Mouse (Mus musculus) MEL (cell line): ENCODE measurements around the gene Mybphl. TPM values are rescaled to one million over a fixed set of nuclear protein-coding genes. Genes with fewer than 3 reads are reported as not detected.

ENCODE experiments used
- DNase-seq: peaks from one replicate; pipeline ENCODE4 v3.0.0; 2011; ENCODE audit warnings: low read depth, low spot score
- H3K27ac ChIP-seq: 2 replicates; pipeline ENCODE4 v1.5.1; 2012; ENCODE audit warnings: low read depth, mild to moderate bottlenecking, control low read depth, low read length, moderate library complexity; ENCODE audit not compliant: control insufficient read depth
- H3K27me3 ChIP-seq, 2 experiments: fragments of 150-350 bp in 1 of 2; sonication (generic) in 1 of 2; 2 replicates each; pipeline ENCODE4 v1.6.1; 2012; ENCODE audit warnings: low read length in 2 of 2, mild to moderate bottlenecking in 2 of 2, improper control_type of control experiment in 1 of 2, moderate library complexity in 1 of 2; ENCODE audit not compliant: insufficient read depth in 2 of 2, control insufficient read depth in 1 of 2
- H3K36me3 ChIP-seq, 2 experiments: 2 replicates each; pipeline ENCODE4 v1.6.1; 2012 to 2014; ENCODE audit warnings: low read length in 2 of 2, improper control_type of control experiment in 1 of 2, inconsistent platforms in 1 of 2, mild to moderate bottlenecking in 1 of 2; ENCODE audit not compliant: insufficient read depth in 2 of 2, control insufficient read depth in 1 of 2
- H3K4me1 ChIP-seq, 2 experiments: fragments of 150-350 bp in 1 of 2; sonication (generic) in 1 of 2; 2 replicates each; pipeline ENCODE4 v1.6.1; 2012; ENCODE audit warnings: low read length in 2 of 2, improper control_type of control experiment in 1 of 2, mild to moderate bottlenecking in 1 of 2; ENCODE audit not compliant: insufficient read depth in 2 of 2, control insufficient read depth in 1 of 2
- H3K4me3 ChIP-seq, 2 experiments: fragments of 150-350 bp in 1 of 2; sonication (generic) in 1 of 2; 2 replicates each; pipeline ENCODE4 v1.5.1; 2012; ENCODE audit warnings: low read depth in 2 of 2, low read length in 2 of 2, mild to moderate bottlenecking in 2 of 2, moderate library complexity in 2 of 2, control low read depth in 1 of 2, improper control_type of control experiment in 1 of 2; ENCODE audit not compliant: control insufficient read depth in 1 of 2, insufficient read depth in 1 of 2
- H3K79me2 ChIP-seq: 2 replicates; pipeline ENCODE4 v1.6.1; 2012; ENCODE audit warnings: mild to moderate bottlenecking, low read length, moderate library complexity; ENCODE audit not compliant: control insufficient read depth, poor library complexity, insufficient read depth
- H3K9ac ChIP-seq: 2 replicates; pipeline ENCODE4 v1.6.1; 2012; ENCODE audit warnings: low read depth, mild to moderate bottlenecking, control low read depth, low read length, moderate library complexity; ENCODE audit not compliant: control insufficient read depth, poor library complexity, severe bottlenecking
- H3K9me3 ChIP-seq: fragments of 150-350 bp; sonication (generic); replicated peaks from 2 replicates; pipeline ENCODE4 v1.6.1; 2012; ENCODE audit warnings: mild to moderate bottlenecking, low read length, improper control_type of control experiment, moderate library complexity; ENCODE audit not compliant: insufficient read depth
- EP300 ChIP-seq, 2 experiments: IDR thresholded peaks; 2 replicates each; pipeline ENCODE4 v1.6.1; 2011; ENCODE audit warnings: improper control_type of control experiment in 2 of 2, low read length in 2 of 2, low read depth in 1 of 2, mild to moderate bottlenecking in 1 of 2
- GABPA ChIP-seq: IDR thresholded peaks from 2 replicates; pipeline ENCODE4 v1.6.1; 2012; ENCODE audit warnings: low read depth, mild to moderate bottlenecking, inconsistent platforms, low read length, improper control_type of control experiment, moderate library complexity
- POLR2A ChIP-seq, 2 experiments: IDR thresholded peaks; 2 replicates each; pipeline ENCODE4 v1.6.1; 2011 to 2012; ENCODE audit warnings: low read length in 2 of 2, mild to moderate bottlenecking in 2 of 2, control low read depth in 1 of 2, improper control_type of control experiment in 1 of 2, low read depth in 1 of 2, moderate library complexity in 1 of 2; ENCODE audit not compliant: control insufficient read depth in 1 of 2, insufficient read depth in 1 of 2, poor library complexity in 1 of 2
- POLR2AphosphoS2 ChIP-seq: IDR thresholded peaks from 2 replicates; pipeline ENCODE4 v1.6.1; 2011; ENCODE audit warnings: low read length, improper control_type of control experiment
- RAD21 ChIP-seq: IDR thresholded peaks from 2 replicates; pipeline ENCODE4 v1.6.1; 2011; ENCODE audit warnings: mild to moderate bottlenecking, low read depth, low read length, improper control_type of control experiment
- ZMIZ1 ChIP-seq: IDR thresholded peaks from 2 replicates; pipeline ENCODE4 v1.6.1; 2012; ENCODE audit warnings: low read depth, mild to moderate bottlenecking, inconsistent platforms, low read length, improper control_type of control experiment, moderate library complexity
- polyA plus RNA-seq, 2 experiments: library from polyadenylated mRNA; stranded (reverse) in 1 of 2; unstranded in 1 of 2; fragments of >175 nt in 1 of 2; fragments of >200 nt in 1 of 2; gene quantifications; 2 replicates each; pipeline versions ENCODE4 v1.2.1 to v1.2.4; 2012; ENCODE audit warnings: low replicate concordance in 2 of 2, low read depth in 1 of 2; ENCODE audit not compliant: insufficient read length in 2 of 2, insufficient read depth in 1 of 2, missing spikeins in 1 of 2
- total RNA-seq: library from RNA; depleted of rRNA; stranded (reverse); fragments of 300-350 nt; gene quantifications from 2 replicates; pipeline ENCODE4 v1.2.3, GENCODE M21; 2012; rRNA removed

Gene Mybphl
- total and polyA plus RNA-seq, 3 experiments = not detected

GRCm38 (mm10) chr3:108425624-108426018, 60.9 kb downstream of the Mybphl start:
- no peaks in the 10 kb centered on the region for H3K79me2 ChIP-seq
- H3K36me3 ChIP-seq = peaks cover 0 to 15% of the 10 kb centered on the region in 2 experiments; a peak in 1 of 4 replicates
- TF ChIP-seq GABPA = no peak
- TF ChIP-seq RAD21 = no peak
- no peak for TF ChIP-seq EP300 (IDR thresholded peaks at IDR 0.05; ENCODE audit: low read depth in 1 of 2, low read length in 2 of 2)
- TF ChIP-seq ZMIZ1 = no peak
- TF ChIP-seq POLR2AphosphoS2 = peak; percentile 40; the same call in 1 of the 2 replicates
- peak in 1 of 2 experiments; percentile 17; a peak in 1 of 4 replicates for TF ChIP-seq POLR2A (IDR thresholded peaks at IDR 0.05; ENCODE audit: control insufficient read depth in 1 of 2, insufficient read depth in 1 of 2, low read depth in 1 of 2, low read length in 2 of 2, poor library complexity in 1 of 2)
- H3K27me3 ChIP-seq = no peaks in the 10 kb centered on the region
- no peak for DNase-seq
- no peaks in the 10 kb centered on the region for H3K9me3 ChIP-seq
- no peak overlapping the region for H3K9ac ChIP-seq
- no peaks in the 10 kb centered on the region for H3K4me1 ChIP-seq
- H3K27ac ChIP-seq = no peak overlapping the region
- no peak overlapping the region for H3K4me3 ChIP-seq

Other genes starting within 250 kb of the Mybphl start
- gene Gnai3, start 218.8 kb upstream of the Mybphl start, total RNA-seq = 92.1 and 111 TPM in 2 replicates
- gene Gnai3, start 218.8 kb upstream of the Mybphl start, polyA plus RNA-seq = 10 to 100 TPM; 74.2 to 96.4 TPM
- gene Gpr61, start 210.0 kb upstream of the Mybphl start, total RNA-seq = 0.04 and 0.07 TPM in 2 replicates
- gene Gpr61, start 210.0 kb upstream of the Mybphl start, polyA plus RNA-seq = under 1 TPM in 1 of 2 experiments, not detected in 1; 0.07 TPM
- 3.7 and 4.6 TPM in 2 replicates for gene Amigo1, start 178.6 kb upstream of the Mybphl start, total RNA-seq
- gene Amigo1, start 178.6 kb upstream of the Mybphl start, polyA plus RNA-seq = 1 to 10 TPM in 1 of 2 experiments, not detected in 1; 9.5 TPM
- 2.9 and 3.6 TPM in 2 replicates for gene Cyb561d1, start 163.7 kb upstream of the Mybphl start, total RNA-seq
- gene Cyb561d1, start 163.7 kb upstream of the Mybphl start, polyA plus RNA-seq = 1 to 10 TPM in 1 of 2 experiments, not detected in 1; 5.9 TPM
- gene Atxn7l2, start 154.0 kb upstream of the Mybphl start, total RNA-seq = 4.4 and 5.6 TPM in 2 replicates
- 10 to 100 TPM in 1 of 2 experiments, not detected in 1; 14.6 TPM for gene Atxn7l2, start 154.0 kb upstream of the Mybphl start, polyA plus RNA-seq
- not detected in 2 replicates for gene Sypl2, start 138.3 kb upstream of the Mybphl start, total RNA-seq
- not detected for gene Sypl2, start 138.3 kb upstream of the Mybphl start, polyA plus RNA-seq
- gene Psma5, start 108.0 kb upstream of the Mybphl start, total RNA-seq = 353 and 414 TPM in 2 replicates
- gene Psma5, start 108.0 kb upstream of the Mybphl start, polyA plus RNA-seq = 100 to 1,000 TPM in 1 of 2 experiments, not detected in 1; 429 TPM
- 10.2 and 12.3 TPM in 2 replicates for gene Sort1, start 80.8 kb upstream of the Mybphl start, total RNA-seq
- gene Sort1, start 80.8 kb upstream of the Mybphl start, polyA plus RNA-seq = 10 to 100 TPM; 22.7 to 28.3 TPM
- gene Psrc1, start 18.9 kb downstream of the Mybphl start, total RNA-seq = 12.5 and 14.6 TPM in 2 replicates
- 10 to 100 TPM in 1 of 2 experiments, not detected in 1; 37.3 TPM for gene Psrc1, start 18.9 kb downstream of the Mybphl start, polyA plus RNA-seq
- not detected in 2 replicates for gene Celsr2, start 50.6 kb downstream of the Mybphl start, total RNA-seq
- gene Celsr2, start 50.6 kb downstream of the Mybphl start, polyA plus RNA-seq = under 1 TPM in 1 of 2 experiments, not detected in 1; 0.04 TPM
- 202 and 283 TPM in 2 replicates for gene Sars, start 80.3 kb downstream of the Mybphl start, total RNA-seq
- 100 to 1,000 TPM in 1 of 2 experiments, not detected in 1; 337 TPM for gene Sars, start 80.3 kb downstream of the Mybphl start, polyA plus RNA-seq
- gene 1700013F07Rik, start 169.2 kb downstream of the Mybphl start, total RNA-seq = not detected in 2 replicates
- gene 1700013F07Rik, start 169.2 kb downstream of the Mybphl start, polyA plus RNA-seq = under 1 TPM in 1 of 2 experiments, not detected in 1; 0.17 TPM
- gene 5330417C22Rik, start 171.6 kb downstream of the Mybphl start, total RNA-seq = 0.08 and 0.29 TPM in 2 replicates
- under 1 TPM in 1 of 2 experiments, not detected in 1; 0.31 TPM for gene 5330417C22Rik, start 171.6 kb downstream of the Mybphl start, polyA plus RNA-seq
- gene Tmem167b, start 197.6 kb downstream of the Mybphl start, total RNA-seq = 15.1 and 20.8 TPM in 2 replicates
- 10 to 100 TPM in 1 of 2 experiments, not detected in 1; 15.9 TPM for gene Tmem167b, start 197.6 kb downstream of the Mybphl start, polyA plus RNA-seq
- 5.4 and 6.5 TPM in 2 replicates for gene Taf13, start 206.8 kb downstream of the Mybphl start, total RNA-seq
- gene Taf13, start 206.8 kb downstream of the Mybphl start, polyA plus RNA-seq = 1 to 10 TPM in 1 of 2 experiments, not detected in 1; 7.0 TPM
- gene Wdr47, start 226.4 kb downstream of the Mybphl start, total RNA-seq = 2.4 and 2.5 TPM in 2 replicates
- gene Wdr47, start 226.4 kb downstream of the Mybphl start, polyA plus RNA-seq = 1 to 10 TPM in 1 of 2 experiments, not detected in 1; 3.8 TPM